Mouse (Mus musculus) liver, postnatal 0 days (tissue): Measurements from ENCODE around the gene Nup107.

ENCODE experiments used
- CTCF ChIP-seq: sonication (generic); IDR thresholded peaks from 2 replicates; pipeline ENCODE4 v1.5.1; 2016; ENCODE audit warnings: antibody characterized with exemption, low read depth
- EP300 ChIP-seq: IDR thresholded peaks from 2 replicates; pipeline ENCODE4 v1.6.1; 2016; ENCODE audit warnings: antibody characterized with exemption, low read depth, mild to moderate bottlenecking

- TF ChIP-seq CTCF (no peak), EP300 (no peak)
Observed at GRCm38 (mm10) chr10:117738140-117738921, 54.2 kb downstream of the Nup107 start.
